Mouse (Mus musculus) olfactory bulb, adult 2 months (tissue): ENCODE measurements around the gene Olfr630. TPM values are rescaled to one million over a fixed set of nuclear protein-coding genes. Genes with fewer than 3 reads are reported as not detected.
"Not testable (repeated sequence)": the region's sequence is repeated elsewhere in the genome, so short reads cannot be mapped to it uniquely, and the experiment has no call there.

Experiments used
- H3K27ac ChIP-seq: fragments of 200-500 bp; 2 replicates; pipeline ENCODE4 v1.5.1; 2012; ENCODE audit warnings: low read depth, low read length; ENCODE audit not compliant: insufficient read depth
- H3K4me1 ChIP-seq: fragments of 200-500 bp; 2 replicates; pipeline ENCODE4 v1.6.1; 2012; ENCODE audit warnings: low read length; ENCODE audit not compliant: control insufficient read depth, insufficient read depth
- H3K4me3 ChIP-seq: fragments of 200-500 bp; 2 replicates; pipeline ENCODE4 v1.5.1; 2012; ENCODE audit warnings: mild to moderate bottlenecking, low read depth, low read length, moderate library complexity; ENCODE audit not compliant: insufficient read depth
- CTCF ChIP-seq: fragments of 200-500 bp; IDR thresholded peaks from 2 replicates; pipeline ENCODE4 v1.5.1; 2012; ENCODE audit warnings: low read depth, mild to moderate bottlenecking, low read length, moderate library complexity; ENCODE audit not compliant: insufficient read depth
- POLR2A ChIP-seq: fragments of 200-500 bp; IDR thresholded peaks from 2 replicates; pipeline ENCODE4 v1.6.1; 2012; ENCODE audit warnings: mild to moderate bottlenecking, low read depth, low read length, moderate library complexity; ENCODE audit not compliant: insufficient read depth
- WGBS: fragments of 180-500 bp; shearing (Covaris S2); methylation state at CpG from one replicate; pipeline ENCODE4 v1.1.7; 2018; 5-methylcytosine and 5-hydroxymethylcytosine counted together
- polyA plus RNA-seq: library from polyadenylated mRNA; stranded (reverse); fragments of >200 nt; gene quantifications from 2 replicates; pipeline ENCODE4 v1.2.4, GENCODE M21; 2012; ENCODE audit warnings: low replicate concordance; ENCODE audit not compliant: missing spikeins, insufficient read depth, insufficient read length

Olfr630 gene
- not detected in 2 replicates for polyA plus RNA-seq

DNA sequence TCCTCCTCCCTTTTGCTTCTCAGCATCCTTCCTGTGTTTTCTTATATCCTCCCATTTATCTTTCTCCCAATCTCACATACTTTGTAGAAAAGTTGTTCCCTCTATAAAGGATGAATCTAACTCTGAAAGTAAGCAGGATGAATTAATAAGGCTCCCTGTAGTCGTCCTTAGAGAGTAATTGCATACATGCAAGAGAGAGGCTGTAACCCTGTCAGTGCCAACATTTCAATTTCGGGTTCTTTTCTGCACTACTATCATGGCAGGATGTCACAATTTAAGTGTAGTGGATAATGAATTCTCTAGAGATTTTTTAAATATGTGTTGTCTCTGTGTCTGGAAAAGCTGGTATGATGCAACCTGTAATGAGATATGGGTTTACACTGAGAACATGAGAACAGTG, at the start of gene Olfr630:
Gene Olfr630, minus strand, starts transcription at position 101 of the 400 bp plus-strand sequence.
- TF ChIP-seq CTCF = no peak
- TF ChIP-seq POLR2A = no peak
- Histone ChIP-seq H3K4me1 (no peaks in the 10 kb centered on the region), H3K4me3 (no peak within 1 kb of the TSS), H3K27ac (no peak within 1 kb of the TSS)
- 32% methylated on average over 2 of the region's 2 CpGs for WGBS

DNA sequence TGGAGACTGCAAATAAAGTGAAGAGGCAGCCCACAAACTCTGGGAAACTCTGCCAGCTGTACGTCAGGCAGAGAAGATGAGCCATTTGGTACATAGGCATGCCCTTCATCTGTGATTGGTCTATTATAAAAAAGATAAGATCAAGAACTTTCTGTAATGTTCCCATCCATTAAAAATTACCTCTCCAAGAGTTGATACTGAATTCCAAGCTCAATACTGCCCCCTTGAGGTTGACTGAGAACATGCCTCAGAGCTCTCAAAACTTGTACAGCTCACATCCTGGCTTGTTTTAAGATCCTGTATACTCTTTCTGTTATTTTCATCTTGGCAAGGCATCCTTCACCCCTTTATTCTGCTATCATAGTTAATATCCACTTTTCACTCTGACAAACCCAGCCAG, 49.7 kb upstream of the Olfr630 start:
- 76% methylated on average over 1 of the region's 1 CpGs for WGBS
- TF ChIP-seq POLR2A (no peak), CTCF (no peak)
- H3K27ac ChIP-seq = no peak overlapping the region
- H3K4me3 ChIP-seq = no peak overlapping the region
- no peaks in the 10 kb centered on the region for H3K4me1 ChIP-seq

DNA sequence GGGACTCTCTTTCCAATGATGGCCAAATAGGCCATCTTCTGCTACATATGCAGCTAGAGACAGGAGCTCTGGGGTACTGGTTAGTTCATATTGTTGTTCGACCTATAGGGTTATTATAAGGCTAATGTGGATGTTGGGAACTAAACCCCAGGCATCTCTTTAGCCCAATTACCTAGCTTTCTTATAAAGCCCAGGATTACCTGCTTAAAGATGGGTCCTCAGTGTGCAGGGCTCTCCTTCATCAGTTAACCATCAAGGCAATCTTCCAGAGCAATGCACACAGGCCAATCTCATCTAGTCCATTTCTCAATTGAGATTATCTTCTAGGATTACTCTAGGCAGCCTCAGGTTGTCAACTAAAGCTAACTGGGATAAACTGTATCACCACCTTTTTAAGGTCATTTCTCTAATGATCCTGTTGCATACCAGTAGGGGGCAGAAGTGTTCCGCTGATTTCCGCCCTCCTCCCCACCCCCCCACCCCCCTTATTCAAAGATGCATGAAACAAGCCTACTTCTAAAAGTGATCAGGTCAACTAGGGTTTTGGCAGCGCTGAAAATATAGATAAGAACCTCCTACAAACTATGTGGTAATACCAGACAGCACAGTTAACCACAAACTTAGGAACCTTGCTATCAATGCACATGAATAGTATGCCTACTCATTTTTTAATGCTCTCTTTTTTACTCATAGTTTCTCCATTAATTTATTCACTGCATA, 35.7 kb upstream of the Olfr630 start:
- WGBS = 22% methylated on average over 4 of the region's 4 CpGs
- no peak overlapping the region for H3K27ac ChIP-seq
- no peak for TF ChIP-seq POLR2A
- no peak for TF ChIP-seq CTCF
- no peaks in the 10 kb centered on the region for H3K4me1 ChIP-seq
- no peak overlapping the region for H3K4me3 ChIP-seq

DNA sequence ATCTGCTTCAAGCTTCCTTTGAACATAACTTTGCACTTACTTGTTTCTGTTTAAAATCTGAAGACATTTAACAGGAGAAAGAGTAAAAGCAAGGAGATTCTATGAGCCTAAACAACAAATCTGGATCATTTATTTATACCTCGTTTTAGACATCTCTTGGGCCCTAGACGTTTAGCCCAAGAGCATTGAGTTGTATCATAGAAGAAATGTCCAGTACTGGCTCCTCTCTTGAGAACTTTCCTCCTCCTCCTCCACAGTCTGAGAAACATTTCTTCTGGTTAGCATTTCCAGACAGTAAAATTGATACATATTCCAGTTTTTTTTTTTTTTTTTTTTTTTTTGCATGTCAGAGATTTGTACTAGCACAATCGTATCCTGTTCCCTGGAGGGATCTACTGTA, 34.6 kb upstream of the Olfr630 start, which contains the start of gene Olfr67:
Gene Olfr67, minus strand, starts transcription at position 101 of the 400 bp plus-strand sequence.
- 77% methylated on average over 3 of the region's 3 CpGs for WGBS
- Histone ChIP-seq H3K4me3 (no peak within 1 kb of the TSS), H3K4me1 (no peaks in the 10 kb centered on the region), H3K27ac (no peak within 1 kb of the TSS)
- no peak for TF ChIP-seq POLR2A
- TF ChIP-seq CTCF = no peak

DNA sequence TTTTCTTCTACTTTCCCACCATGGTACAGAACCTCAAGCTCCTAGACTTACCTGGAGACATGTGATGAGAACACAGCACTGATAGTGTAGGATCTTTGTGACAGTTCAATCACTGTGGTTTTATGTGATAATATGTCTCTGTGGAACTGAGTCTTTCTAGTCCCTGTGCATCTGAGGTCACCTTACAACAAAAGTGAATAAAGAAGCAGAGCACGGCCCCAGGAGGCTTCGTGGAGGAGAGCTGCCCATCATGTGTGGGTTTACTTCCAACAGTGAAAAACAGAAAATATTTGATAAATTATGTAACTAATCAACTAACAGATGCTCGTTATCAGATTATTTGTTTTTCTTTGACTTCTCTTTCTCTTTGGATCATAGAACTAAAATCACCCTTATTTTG, 22.5 kb upstream of the Olfr630 start, which contains the start of gene Olfr68:
Gene Olfr68, minus strand, starts transcription at position 101 of the 400 bp plus-strand sequence.
- no peaks in the 10 kb centered on the region for H3K4me1 ChIP-seq
- WGBS = 82% methylated on average over 3 of the region's 3 CpGs

DNA sequence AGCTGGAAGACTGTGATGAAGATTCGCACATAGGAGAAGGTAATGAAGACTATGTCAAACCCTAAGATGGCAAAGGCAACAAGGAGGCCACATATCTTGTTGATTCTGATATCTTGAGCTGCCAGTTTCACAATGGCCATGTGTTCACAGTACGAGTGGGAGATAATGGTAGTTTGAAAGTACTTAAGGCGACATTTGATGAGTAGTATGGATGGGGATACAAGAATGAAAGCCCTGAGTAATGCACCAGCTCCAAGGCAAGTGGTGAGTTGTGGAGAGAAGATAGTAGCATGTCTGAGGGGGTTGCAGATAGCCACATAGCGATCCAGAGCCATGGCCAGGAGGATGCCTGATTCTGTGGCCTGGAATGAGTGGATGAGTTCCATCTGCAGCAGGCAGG, 20.5 kb upstream of the Olfr630 start:
- WGBS = 88% methylated on average over 4 of the region's 4 CpGs
- not testable (repeated sequence) for H3K4me1 ChIP-seq, H3K27ac ChIP-seq, H3K4me3 ChIP-seq

More for the DNA sequence above, 22.5 kb upstream of the Olfr630 start, which contains the start of gene Olfr68:
- TF ChIP-seq POLR2A = no peak
- TF ChIP-seq CTCF = no peak
- no peak within 1 kb of the TSS for H3K27ac ChIP-seq
- H3K4me3 ChIP-seq = no peak within 1 kb of the TSS

DNA sequence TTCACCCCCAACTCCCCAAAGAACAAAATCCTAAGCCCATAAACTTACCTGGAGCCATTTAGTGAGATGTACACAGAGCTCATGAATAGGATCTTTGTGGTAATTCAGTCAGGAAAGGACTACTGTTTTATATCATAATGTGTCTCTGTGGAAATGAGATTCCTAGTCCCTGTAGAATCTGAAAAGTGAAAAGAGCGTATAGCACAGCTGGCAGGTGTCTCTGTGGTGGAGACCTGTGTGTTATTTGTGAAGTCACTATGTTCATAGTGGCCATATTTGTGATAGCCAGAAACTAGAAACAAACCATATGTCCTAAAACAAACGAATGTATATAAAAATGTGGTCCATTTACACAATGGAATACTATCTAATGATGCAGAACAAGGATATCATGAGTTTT, 14.4 kb upstream of the Olfr630 start, which contains the start of gene Olfr69:
Gene Olfr69, minus strand, starts transcription at position 101 of the 400 bp plus-strand sequence.
- Histone ChIP-seq H3K27ac (no peak within 1 kb of the TSS), H3K4me1 (no peaks in the 10 kb centered on the region), H3K4me3 (no peak within 1 kb of the TSS)
- WGBS = 74% methylated on average over 2 of the region's 2 CpGs
- TF ChIP-seq POLR2A = no peak
- TF ChIP-seq CTCF = no peak

DNA sequence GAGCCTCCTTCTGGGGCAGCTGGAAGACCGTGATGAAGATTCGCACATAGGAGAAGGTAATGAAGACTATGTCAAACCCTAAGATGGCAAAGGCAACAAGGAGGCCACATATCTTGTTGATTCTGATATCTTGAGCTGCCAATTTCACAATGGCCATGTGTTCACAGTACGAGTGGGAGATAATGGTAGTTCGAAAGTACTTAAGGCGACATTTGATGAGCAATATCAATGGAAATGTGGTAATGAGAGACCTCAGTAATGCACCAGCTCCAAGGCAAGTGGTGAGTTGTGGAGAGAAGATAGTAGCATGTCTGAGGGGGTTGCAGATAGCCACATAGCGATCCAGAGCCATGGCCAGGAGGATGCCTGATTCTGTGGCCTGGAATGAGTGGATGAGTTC, 10.6 kb upstream of the Olfr630 start:
- WGBS = 91% methylated on average over 6 of the region's 6 CpGs
- not testable (repeated sequence) for H3K4me1 ChIP-seq, H3K27ac ChIP-seq, H3K4me3 ChIP-seq

DNA sequence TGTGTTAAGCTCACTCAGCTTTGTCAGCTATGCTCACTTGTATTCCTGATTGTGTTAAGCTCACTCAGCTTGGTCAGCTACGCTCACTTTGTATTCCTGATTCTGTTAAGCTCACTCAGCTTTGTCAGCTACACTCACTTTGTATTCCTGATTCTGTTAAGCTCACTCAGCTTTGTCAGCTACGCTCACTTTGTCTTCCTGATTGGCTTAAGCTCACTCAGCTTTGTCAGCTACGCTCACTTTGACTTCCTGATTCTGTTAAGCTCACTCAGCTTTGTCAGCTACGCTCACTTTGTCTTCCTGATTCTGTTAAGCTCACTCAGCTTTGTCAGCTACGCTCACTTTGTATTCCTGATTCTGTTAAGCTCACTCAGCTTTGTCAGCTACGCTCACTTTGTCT, 5.1 kb upstream of the Olfr630 start:
- H3K4me1 ChIP-seq, H3K4me3 ChIP-seq, H3K27ac ChIP-seq: not testable (repeated sequence)
- 84% methylated on average over 6 of the region's 6 CpGs for WGBS

DNA sequence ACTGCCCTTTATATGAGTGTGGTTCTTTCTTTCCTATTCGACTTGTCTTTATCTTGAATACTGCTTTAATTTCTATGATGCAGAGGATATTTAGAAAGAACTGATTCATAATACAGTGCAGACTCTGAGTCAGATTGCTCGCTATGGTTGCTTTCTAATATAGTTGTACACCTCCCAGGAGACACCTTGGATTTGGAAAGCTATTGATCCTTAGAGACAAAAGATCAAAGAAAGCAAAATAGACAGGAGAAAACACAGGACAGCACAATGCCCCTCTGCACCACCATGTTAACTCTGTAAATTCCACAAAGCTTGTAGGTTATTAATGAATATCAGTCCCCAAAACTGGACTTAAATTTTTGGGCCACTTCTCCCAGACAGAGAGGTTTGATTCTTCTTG, 12.3 kb downstream of the Olfr630 start, which contains the start of gene Olfr629:
Gene Olfr629, minus strand, starts transcription at position 101 of the 400 bp plus-strand sequence.
- Histone ChIP-seq H3K4me3 (no peak within 1 kb of the TSS), H3K4me1 (no peaks in the 10 kb centered on the region), H3K27ac (no peak within 1 kb of the TSS)
- TF ChIP-seq POLR2A (no peak), CTCF (no peak)
- WGBS = 69% methylated on average over 2 of the region's 2 CpGs
